Mouse (Mus musculus): Measurements from ENCODE around the gene Hist1h1b. TPM values are rescaled to one million over a fixed set of nuclear protein-coding genes. Genes with fewer than 3 reads are reported as not detected.
A peak's percentile ranks its signal among the peaks of the same experiment; 100 is the strongest.
"Not testable (repeated sequence)": the region's sequence is repeated elsewhere in the genome, so short reads cannot be mapped to it uniquely, and the experiment has no call there.

The Hist1h1b gene
- 23.2 and 23.6 TPM in 2 replicates for polyA plus RNA-seq (2016; fragmentation: Nextera tagmentation; extraction: Ambion mirVana)

GRCm38 (mm10) chr13:21779767-21780731 is at the start of gene Hist1h1b:
Gene Hist1h1b, minus strand, starts transcription at chr13:21780625.
- Histone ChIP-seq H3K4me1 (peaks cover 23% of the 10 kb centered on the region), H3K4me2 (replicated peaks) (peak within 1 kb of the TSS; percentile 88), H3K9ac (peak within 1 kb of the TSS; percentile 74), H3K9me3 (replicated peaks) (no peaks in the 10 kb centered on the region), H3K4me3 (peak within 1 kb of the TSS; percentile 41), H3K27me3 (no peaks in the 10 kb centered on the region), H3K27ac (peak within 1 kb of the TSS; percentile 90), H3K36me3 (no peaks in the 10 kb centered on the region)
- peak; percentile 33; the same call in 1 of the 2 replicates for ATAC-seq (ENCODE audit: low FRiP score)
- WGBS: 1% methylated on average over 44 of the region's 44 CpGs

DNA sequence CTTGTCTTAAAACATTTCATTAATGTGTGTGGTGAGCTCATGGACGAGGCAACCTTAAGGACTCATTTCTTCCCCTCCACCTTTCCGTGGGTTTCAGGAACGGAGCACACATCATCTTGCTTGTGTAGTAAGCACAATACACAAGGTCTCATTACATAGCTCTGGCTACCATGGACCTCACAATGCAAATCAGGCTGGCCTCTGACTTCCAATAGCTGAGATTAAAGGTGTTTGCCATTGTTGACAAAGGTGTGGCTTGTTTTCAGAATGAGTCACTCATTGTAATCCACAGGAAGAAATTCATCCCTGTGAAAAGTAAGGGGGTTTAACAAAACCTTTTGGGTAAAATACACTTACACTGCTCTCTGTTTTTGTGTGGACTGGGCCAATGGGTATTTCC is 48.1 kb upstream of the Hist1h1b start:
- H3K36me3 ChIP-seq: no peaks in the 10 kb centered on the region
- no peak overlapping the region for H3K4me3 ChIP-seq
- H3K4me2 ChIP-seq (replicated peaks): no peak overlapping the region
- 92% methylated on average over 3 of the region's 3 CpGs for WGBS
- no peak overlapping the region for H3K9ac ChIP-seq
- H3K4me1 ChIP-seq: no peaks in the 10 kb centered on the region
- no peaks in the 10 kb centered on the region for H3K9me3 ChIP-seq (replicated peaks)
- ATAC-seq (ENCODE audit: low FRiP score): no peak
- no peaks in the 10 kb centered on the region for H3K27me3 ChIP-seq
- H3K27ac ChIP-seq: no peak overlapping the region

DNA sequence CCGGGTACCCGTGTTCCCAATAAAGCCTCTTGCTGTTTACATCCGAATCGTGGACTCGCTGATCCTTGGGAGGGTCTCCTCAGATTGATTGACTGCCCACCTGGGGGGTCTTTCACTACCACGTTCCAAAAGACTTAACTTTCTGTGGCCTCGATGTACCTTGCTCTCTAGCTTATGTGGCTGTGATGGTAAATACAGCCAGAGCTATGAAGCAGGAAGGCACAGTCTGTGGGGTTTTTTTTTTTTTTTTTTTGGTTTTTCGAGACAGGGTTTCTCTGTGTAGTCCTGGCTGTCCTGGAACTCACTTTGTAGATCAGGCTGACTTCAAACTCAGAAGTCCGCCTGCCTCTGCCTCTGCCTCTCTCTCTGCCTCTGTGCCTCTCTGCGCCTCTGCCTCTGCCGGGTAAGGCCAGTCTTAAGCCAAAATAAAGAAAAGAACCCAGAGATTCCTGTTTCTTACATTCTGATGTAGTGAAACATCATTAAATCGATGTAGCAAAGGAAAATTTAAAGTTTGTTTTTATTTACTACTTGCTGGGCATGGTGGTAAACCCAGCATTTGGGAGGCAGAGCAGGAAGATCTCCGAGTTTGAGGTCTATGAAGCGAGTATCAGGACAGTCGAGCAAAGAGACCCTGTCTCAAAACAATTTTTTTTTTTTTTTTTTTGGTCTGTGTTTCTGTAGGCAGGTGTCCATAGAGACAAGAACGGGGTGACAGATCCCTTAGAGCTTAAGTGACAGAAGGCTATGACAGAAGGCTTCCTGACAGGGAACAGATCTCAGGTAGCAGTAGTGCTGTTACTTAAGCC is 39.9 kb upstream of the Hist1h1b start:
- H3K4me3 ChIP-seq; H3K9ac ChIP-seq; H3K4me1 ChIP-seq; H3K27ac ChIP-seq; H3K9me3 ChIP-seq (replicated peaks); ATAC-seq (ENCODE audit: low FRiP score); H3K27me3 ChIP-seq; H3K4me2 ChIP-seq (replicated peaks); H3K36me3 ChIP-seq: not testable (repeated sequence)
- WGBS: 70% methylated on average over 6 of the region's 16 CpGs

GRCm38 (mm10) chr13:21812092-21812491 is 31.7 kb upstream of the Hist1h1b start:
- peak overlapping the region; percentile 38 for H3K4me2 ChIP-seq (replicated peaks)
- H3K36me3 ChIP-seq; H3K27ac ChIP-seq; H3K9me3 ChIP-seq (replicated peaks); H3K9ac ChIP-seq; H3K4me3 ChIP-seq; H3K27me3 ChIP-seq; H3K4me1 ChIP-seq: not testable (repeated sequence)
- peak; percentile 48; the same call in 1 of the 2 replicates for ATAC-seq (ENCODE audit: low FRiP score)
- WGBS: under 1% methylated on average over 14 of the region's 14 CpGs

- H3K9ac ChIP-seq; H3K4me3 ChIP-seq; H3K4me1 ChIP-seq; H3K27me3 ChIP-seq; H3K36me3 ChIP-seq; H3K27ac ChIP-seq; H3K9me3 ChIP-seq (replicated peaks): not testable (repeated sequence)
- ATAC-seq (ENCODE audit: low FRiP score): peak; percentile 67
- H3K4me2 ChIP-seq (replicated peaks): peak within 1 kb of the TSS; percentile 38
- no CpG with 5 or more reads among the region's 24 CpGs for WGBS
Measured at GRCm38 (mm10) chr13:21811539-21811938, 31.1 kb upstream of the Hist1h1b start, which contains the start of gene Hist1h4m. Gene Hist1h4m, plus strand, starts transcription at chr13:21811746.

DNA sequence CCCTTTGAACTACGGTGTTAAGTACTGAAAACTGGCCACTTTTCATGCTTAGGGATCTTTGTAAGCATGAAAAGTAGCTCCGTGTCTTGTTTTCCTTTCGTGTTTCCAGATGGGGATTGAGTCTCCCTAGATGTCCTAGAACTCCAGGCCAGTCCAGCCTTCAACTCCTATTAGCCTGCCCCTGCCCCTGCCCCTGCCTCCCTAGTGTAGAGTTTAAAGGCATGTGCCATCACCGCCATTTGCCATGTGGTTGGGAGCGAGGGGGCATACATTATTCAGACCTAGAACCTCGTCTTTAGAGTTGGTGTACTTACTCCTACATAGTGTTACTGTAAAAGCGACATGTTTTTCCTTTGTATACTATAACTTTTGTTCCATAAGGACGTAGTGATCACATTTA is 30.6 kb upstream of the Hist1h1b start:
- H3K9me3 ChIP-seq (replicated peaks); H3K27ac ChIP-seq; H3K36me3 ChIP-seq; H3K4me1 ChIP-seq; H3K9ac ChIP-seq; H3K4me2 ChIP-seq (replicated peaks); H3K4me3 ChIP-seq; H3K27me3 ChIP-seq: not testable (repeated sequence)
- no CpG with 5 or more reads among the region's 8 CpGs for WGBS
- peak; percentile 33; the same call in 1 of the 2 replicates for ATAC-seq (ENCODE audit: low FRiP score)

DNA sequence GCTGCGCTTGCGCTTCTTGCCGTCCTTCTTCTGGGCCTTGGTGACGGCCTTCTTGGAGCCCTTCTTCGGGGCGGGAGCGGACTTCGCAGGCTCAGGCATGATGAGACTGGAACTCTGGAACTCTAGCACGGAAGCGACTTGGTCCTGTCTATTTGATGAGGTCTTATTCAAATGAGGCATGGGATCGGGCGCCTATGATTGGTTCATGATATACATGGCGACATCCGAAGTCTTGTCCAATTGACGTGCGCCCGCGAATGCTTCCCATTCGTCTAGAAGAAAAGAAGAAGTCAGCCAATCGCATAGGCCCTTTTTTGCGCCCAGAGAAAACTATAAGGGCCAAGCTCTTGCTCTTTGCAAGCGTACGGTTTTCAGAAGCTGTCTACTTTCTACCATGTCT is 29.6 kb upstream of the Hist1h1b start, which contains the start of the genes Hist1h2bq and Hist1h2ao:
Gene Hist1h2bq, minus strand, starts transcription at position 125 of the 400 bp plus-strand sequence.
Gene Hist1h2ao, plus strand, starts transcription at position 393 of the 400 bp plus-strand sequence.
- H3K4me3 ChIP-seq; H3K4me1 ChIP-seq; H3K27ac ChIP-seq; H3K27me3 ChIP-seq; H3K9me3 ChIP-seq (replicated peaks); H3K36me3 ChIP-seq; H3K4me2 ChIP-seq (replicated peaks); H3K9ac ChIP-seq: not testable (repeated sequence)
- peak; percentile 99 for ATAC-seq (ENCODE audit: low FRiP score)
- WGBS: no CpG with 5 or more reads among the region's 23 CpGs

DNA sequence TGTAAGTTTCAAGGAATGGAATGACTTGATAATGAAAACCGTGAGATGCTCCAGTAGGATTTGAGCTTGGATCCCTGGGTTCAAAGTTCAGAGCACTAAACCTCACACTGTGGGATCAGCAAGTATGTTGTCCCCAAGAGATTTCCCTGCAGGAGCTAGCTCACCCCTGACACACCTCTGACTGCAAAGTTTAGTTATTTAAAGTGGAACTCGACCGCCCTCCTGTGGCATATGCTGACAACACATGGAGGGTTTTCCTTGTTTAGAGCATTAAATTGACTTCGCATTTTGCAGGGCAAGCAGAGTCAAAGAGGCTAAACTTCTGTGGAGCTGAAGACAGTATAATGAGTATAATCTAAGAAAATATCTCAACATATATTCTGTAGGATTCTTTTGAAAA is 22.6 kb upstream of the Hist1h1b start:
- H3K27ac ChIP-seq; H3K4me3 ChIP-seq; H3K9ac ChIP-seq; H3K36me3 ChIP-seq; H3K27me3 ChIP-seq; H3K9me3 ChIP-seq (replicated peaks); H3K4me2 ChIP-seq (replicated peaks); H3K4me1 ChIP-seq: not testable (repeated sequence)
- no CpG with 5 or more reads among the region's 4 CpGs for WGBS
- peak; percentile 80 for ATAC-seq (ENCODE audit: low FRiP score)

DNA sequence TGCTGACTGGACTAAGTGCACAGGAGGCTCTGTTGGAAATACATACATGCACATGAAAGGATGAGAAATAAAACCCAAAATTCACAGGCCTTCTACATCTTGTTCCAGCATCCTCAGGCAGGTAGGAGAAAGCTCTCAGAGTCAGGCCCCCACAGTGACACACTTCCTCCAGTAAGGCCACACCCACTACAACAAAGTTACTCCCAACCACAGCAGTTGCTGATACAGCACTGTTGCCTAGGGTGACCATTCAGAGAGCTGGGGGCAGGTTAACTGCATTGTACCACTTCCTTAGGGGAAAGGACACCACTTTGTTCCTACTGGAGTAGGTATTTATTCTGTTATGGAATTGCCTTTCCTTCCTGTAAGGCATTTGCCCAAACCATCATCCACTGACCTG is 16.7 kb upstream of the Hist1h1b start:
- not testable (repeated sequence) for H3K36me3 ChIP-seq; H3K4me3 ChIP-seq; H3K4me2 ChIP-seq (replicated peaks); H3K9ac ChIP-seq; H3K9me3 ChIP-seq (replicated peaks); H3K27me3 ChIP-seq; H3K4me1 ChIP-seq; H3K27ac ChIP-seq; ATAC-seq (ENCODE audit: low FRiP score)

DNA sequence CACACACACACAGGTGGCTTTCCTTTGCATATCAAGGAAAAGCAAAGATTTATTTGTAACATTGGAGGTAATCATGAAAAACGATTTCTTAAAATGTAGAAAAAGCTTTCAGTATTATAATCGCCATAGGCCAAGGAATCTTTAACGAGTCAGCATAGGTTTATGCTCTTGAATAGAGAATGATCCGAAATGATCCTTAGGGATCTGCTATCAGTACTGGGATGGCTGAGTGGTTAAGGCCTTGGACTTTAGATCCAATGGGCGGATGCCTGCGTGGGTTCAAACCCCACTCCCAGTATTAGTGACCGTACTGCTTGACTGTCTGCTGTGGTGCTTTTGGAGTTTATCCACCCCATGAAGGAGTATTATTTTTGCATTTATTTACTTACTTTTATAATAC is 15.2 kb upstream of the Hist1h1b start:
- Histone ChIP-seq H3K36me3 (no peaks in the 10 kb centered on the region), H3K27ac (no peak overlapping the region), H3K4me1 (peaks cover 4% of the 10 kb centered on the region), H3K4me3 (no peak overlapping the region), H3K9ac (no peak overlapping the region), H3K4me2 (replicated peaks) (no peak overlapping the region), H3K27me3 (0 out of 2 replicates have a peak, but pooled peaks cover 3% of the 10 kb centered on the region), H3K9me3 (replicated peaks) (no peaks in the 10 kb centered on the region)
- WGBS: 92% methylated on average over 7 of the region's 7 CpGs
- ATAC-seq (ENCODE audit: low FRiP score): no peak

GRCm38 (mm10) chr13:21790601-21791283 is 10.3 kb upstream of the Hist1h1b start:
- ATAC-seq (ENCODE audit: low FRiP score): no peak
- H3K27ac ChIP-seq: no peak overlapping the region
- 0 out of 2 replicates have a peak overlapping the region, but pooled peaks have one; percentile 35 for H3K9ac ChIP-seq
- H3K4me2 ChIP-seq (replicated peaks): peak overlapping the region; percentile 35
- WGBS: 6% methylated on average over 18 of the region's 18 CpGs
- no peak overlapping the region for H3K4me3 ChIP-seq
- H3K36me3 ChIP-seq: no peaks in the 10 kb centered on the region
- H3K4me1 ChIP-seq: peaks cover 15% of the 10 kb centered on the region
- 0 out of 2 replicates have a peak, but pooled peaks cover 4% of the 10 kb centered on the region for H3K27me3 ChIP-seq
- H3K9me3 ChIP-seq (replicated peaks): no peaks in the 10 kb centered on the region

GRCm38 (mm10) chr13:21789925-21790324 is 9.5 kb upstream of the Hist1h1b start:
- no peak overlapping the region for H3K4me3 ChIP-seq
- 0 out of 2 replicates have a peak, but pooled peaks cover 4% of the 10 kb centered on the region for H3K27me3 ChIP-seq
- H3K9me3 ChIP-seq (replicated peaks): no peaks in the 10 kb centered on the region
- peaks cover 15% of the 10 kb centered on the region for H3K4me1 ChIP-seq
- ATAC-seq (ENCODE audit: low FRiP score): no peak
- no peak overlapping the region for H3K9ac ChIP-seq
- no peak overlapping the region for H3K27ac ChIP-seq
- 54% methylated on average over 6 of the region's 6 CpGs for WGBS
- no peak overlapping the region for H3K4me2 ChIP-seq (replicated peaks)
- H3K36me3 ChIP-seq: no peaks in the 10 kb centered on the region

All from hindbrain, embryonic 12.5 days (tissue).